Mouse (Mus musculus): ENCODE measurements around the gene Mrps23.

The Mrps23 gene

DNA sequence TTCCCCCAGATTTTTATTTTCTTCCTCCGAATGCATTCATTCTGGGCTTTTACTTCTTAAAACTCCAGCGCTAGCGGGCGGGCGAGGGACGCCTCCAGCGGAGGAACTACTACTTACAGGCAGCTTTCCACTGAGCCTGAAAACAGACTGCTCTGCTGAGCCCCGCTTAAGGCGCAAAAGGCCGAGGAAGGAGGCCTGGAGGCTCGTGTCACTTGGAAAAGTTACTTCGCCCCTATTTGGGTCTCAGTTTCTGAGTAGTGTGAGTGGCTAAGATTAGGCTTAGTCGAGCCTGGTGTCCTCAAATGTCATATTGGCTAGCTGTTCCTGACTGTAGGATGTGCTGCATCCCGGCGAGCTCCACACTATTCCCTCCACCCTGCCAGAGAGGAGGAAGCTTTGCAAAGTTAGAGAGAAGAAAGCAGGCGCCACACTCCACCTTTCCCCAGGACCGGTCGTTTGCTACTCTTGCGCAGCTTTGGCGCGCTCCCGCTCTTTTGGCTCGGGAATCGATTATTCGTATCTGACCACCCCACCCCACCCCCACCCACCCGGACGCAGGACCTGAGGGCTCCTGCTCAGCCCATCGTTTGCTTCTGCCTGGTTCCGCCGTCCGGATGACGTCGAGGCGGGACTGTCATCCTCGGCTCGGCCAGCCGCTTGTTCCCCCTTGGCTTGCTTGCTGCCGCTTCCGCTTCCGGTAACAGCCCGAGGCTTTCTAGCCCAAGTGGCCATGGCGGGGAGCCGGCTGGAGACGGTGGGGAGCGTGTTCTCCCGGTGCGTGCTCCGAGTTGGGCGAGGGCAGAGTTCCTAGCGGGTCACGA is at the start of gene Mrps23:
Mrps23 (plus strand) TSS at position 677 of the 821 bp plus-strand sequence.
- peak; percentile 94 to 96 for DNase-seq

DNA sequence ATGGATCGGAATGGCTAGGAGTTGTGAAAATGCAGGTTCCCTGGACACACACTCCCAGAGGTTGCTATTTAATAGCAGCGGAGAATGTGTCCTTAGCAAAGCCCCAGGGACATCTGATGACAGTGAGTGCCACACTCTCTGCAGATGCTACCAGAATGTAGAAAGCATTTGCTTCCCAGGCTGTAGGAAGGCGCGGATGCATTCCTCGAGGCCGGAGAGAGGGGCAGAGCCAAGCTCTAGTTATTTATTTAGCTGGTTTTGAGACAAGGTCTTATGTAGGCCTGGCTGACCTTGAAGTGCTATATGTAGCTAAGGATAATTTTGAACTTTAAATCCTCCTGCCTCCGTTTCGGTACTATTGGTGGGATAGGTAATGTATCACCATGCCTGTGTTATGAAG is 49.7 kb upstream of the Mrps23 start:
- no peak for DNase-seq

DNA sequence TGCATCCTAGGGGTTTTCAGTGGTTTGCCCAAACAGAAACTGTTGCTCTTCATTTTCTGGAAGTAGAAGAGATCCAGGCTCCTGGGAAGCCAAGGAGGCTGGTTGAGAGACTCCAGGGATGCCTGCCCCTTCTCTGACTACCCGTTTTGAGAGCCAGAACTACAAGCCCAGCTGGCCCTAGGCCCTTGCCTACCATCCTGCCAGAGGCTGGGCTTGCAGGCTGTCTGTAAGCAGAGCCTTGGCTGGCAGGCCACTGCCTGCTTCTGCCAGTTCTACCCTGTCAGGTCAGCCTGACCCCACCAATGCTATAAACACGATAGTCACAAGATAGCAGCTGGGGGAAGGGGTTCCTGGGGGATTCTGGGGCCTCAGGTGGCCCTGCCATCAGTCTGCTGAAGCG is 48.7 kb upstream of the Mrps23 start:
- no peak for DNase-seq

DNA sequence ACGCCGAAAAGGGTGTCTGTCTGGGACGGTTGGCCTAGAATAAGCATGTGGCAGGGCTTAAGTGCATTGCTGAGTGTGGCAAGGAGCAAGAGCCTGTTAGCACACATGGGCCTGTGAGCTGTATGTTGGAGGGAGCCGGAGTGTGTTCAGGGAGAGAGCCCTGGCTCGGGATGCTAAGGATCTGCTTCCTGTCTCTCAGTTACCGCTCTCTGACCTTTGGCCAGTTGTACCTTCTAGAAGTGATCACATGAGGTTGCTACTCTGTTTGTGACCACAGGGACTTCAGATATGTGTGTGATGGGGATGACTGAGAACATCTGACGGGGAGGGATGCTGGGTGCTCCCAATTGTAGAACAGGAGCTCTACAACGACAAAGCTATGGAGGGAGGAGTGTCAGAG is 48.2 kb upstream of the Mrps23 start:
- DNase-seq: no peak

DNA sequence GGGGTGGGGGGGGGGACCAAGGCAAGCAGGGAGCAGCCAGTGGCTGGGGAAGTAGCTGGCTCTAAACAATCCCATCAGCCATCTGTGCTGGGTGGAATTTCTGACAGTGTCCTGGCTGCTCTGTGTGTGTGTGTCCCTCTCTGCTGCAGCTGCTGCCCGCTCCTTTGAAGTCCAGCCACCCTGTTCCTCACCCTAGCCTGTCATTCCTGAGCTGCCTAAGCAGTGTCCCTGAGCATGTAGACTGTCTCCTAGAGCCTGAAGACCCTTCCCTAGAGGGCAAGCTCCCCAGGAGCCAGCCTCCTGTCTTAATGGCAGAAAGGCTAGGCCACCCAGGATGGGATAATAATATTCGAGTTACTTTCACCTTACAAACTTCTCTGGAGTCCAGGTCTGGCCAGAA is 47.8 kb upstream of the Mrps23 start:
- DNase-seq: no peak

DNA sequence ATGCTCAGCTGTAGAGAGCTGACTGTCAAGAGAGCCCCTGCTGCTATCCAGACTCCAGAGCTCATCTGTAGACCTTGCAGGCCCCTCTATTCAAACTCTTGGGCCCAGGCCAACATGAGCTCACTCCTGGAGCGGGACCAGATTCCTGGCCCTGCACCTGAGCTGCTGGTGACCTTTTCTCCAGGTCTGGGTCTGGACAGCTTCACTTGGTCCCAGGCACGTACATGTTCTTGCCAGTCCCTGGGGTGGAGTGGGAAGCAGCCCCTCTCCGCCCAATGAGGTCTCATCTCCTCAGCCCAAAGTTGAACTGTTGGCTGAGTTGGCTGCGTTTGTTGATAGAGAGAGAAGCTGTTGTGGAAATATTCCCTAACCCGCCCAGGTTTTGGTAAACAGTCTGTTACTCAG is 45.3 kb upstream of the Mrps23 start:
- peak; percentile 60 to 70 for DNase-seq

DNA sequence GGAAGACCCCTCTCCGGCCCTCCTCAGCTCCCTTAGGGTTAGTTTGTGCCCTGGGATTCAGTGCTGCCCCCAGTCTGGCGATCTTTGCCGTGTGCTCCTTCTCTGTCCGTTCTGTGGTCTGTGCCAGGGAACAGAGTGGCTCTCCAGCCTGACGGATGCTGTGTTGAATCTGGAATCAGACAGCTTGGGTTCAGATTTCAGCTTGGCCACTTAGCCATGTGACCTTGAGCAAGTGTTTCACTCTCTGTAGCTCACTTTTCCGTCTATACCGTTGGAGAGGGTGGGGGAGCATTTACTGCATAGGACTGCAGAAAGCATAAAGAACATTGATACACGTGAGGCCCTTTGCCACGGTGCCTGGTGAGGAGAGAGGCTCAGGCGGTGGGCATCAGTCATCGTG is 44.8 kb upstream of the Mrps23 start:
- peak in 1 of 2 experiments; percentile 53 for DNase-seq

DNA sequence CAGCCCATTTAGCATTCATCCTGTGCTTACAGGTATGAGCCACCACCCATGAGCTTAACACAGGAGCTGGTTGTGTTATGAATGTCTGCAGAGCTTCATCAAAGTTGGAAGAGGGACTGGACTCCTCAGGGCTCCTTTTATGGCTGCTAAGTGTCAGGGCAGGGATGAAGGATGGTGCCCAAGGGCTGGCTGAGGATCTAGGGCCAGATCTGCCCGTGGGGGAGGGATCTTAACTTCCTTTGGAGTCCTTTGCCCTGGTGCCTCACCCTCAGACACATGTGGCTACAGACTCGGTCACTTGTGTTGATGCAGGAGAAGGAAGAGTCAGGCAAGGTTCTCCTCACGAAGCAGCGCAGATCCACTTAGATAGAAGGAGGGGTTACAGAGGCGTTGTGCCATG is 43.9 kb upstream of the Mrps23 start:
- DNase-seq: no peak

DNA sequence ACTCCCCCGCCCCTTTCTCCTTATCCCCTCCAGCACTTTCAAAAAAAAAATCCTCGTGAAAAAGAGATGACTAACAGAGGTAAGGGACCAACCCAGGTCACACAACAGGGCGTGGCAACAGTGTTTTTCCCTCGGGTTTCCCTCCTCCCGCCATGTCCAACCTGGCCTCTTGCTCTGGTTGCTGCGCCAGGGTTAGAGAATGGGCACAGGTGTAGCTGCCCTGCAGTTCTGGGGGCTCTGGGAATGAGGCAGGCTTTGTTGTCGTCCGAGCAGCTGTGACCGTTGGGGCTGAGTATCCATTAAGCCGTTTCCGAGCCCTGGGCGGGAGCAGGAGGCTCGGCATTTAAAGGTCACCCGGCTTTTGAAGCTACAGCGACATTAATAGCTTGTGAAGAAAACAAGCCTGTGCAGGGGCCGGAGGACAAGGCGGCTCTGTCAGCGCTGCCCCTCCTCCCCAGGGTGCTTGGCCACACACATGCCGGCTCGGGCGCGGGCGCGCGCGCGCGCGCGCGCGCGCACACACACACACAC is 43.1 kb upstream of the Mrps23 start:
- DNase-seq: peak; percentile 64 to 74

DNA sequence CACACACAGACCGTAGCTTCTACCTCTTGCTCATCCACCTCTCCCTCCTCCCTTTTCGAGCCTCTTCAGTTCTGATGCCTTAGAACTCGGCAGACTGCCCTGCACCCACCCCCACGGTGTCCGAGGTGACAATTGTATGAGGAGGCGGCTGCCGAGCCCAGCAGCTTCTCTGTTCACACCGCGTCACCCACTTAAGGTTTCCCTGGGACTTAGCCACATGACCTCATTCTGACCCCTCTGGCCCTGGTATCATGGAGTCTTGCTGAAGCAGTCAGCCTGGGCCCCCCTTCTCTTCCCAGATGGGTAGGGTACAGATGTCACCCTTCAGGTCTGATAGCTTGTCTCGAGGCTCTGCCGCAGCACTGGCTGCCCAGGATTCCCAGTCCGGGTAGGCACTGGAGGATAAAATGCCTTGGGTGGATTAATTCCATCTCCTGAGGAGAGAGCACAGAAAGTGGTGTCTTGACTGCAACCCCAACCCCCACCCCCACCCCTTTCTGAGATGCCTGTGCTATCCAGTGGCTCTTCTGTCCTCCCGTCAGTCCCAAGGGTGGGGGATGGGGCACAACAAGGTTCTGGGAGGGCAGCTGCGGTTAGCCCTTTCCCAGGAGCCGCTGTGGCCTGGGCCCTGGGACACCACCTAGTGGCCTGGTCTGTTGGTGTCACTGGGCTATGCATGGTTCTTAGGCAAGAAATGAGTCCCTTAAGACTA is 42.4 kb upstream of the Mrps23 start:
- DNase-seq: peak; percentile 91 to 95

DNA sequence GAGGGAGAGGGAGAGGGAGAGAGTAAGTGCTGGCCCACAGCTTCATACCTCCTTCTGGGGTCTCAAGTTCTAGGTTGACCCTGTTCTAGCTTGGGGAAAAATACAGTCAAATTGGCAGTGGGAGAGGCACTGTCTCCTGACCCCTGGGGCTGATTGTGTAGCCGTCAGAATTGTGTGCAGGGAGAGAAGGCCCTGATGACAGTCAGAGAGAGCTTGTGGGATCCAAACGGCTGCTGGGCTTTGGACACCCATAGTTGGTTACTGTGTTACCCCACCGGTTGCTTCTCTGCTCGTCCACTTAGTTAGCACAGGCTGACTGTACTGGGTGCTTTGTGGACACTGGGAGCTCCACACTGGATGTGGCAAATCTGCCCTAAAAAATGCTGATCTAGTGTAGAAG is 41.4 kb upstream of the Mrps23 start:
- DNase-seq: no peak

DNA sequence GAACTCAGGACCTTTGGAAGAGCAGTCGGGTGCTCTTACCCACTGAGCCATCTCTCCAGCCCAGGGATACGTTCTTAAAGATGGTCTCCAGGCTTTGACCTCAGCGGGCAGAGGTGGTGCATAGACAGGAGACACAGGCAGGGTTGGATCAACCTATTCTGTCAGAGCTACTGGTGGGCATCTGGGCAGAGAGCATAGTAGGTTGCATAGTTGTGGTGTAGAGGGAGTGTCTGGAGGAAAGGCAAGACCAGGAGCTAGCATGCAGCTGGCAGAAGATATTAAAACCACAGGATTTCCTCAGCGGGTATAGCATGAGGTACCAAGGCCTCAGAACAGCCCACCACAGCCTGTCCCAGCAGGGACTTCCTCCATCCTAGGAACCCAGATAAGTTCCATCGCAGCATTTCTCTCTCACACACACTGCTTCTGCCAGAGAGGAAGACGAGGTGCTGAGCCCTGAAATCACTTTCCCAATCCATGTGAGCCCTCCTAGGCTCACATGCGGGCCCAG is 39.9 kb upstream of the Mrps23 start:
- DNase-seq: no peak

DNA sequence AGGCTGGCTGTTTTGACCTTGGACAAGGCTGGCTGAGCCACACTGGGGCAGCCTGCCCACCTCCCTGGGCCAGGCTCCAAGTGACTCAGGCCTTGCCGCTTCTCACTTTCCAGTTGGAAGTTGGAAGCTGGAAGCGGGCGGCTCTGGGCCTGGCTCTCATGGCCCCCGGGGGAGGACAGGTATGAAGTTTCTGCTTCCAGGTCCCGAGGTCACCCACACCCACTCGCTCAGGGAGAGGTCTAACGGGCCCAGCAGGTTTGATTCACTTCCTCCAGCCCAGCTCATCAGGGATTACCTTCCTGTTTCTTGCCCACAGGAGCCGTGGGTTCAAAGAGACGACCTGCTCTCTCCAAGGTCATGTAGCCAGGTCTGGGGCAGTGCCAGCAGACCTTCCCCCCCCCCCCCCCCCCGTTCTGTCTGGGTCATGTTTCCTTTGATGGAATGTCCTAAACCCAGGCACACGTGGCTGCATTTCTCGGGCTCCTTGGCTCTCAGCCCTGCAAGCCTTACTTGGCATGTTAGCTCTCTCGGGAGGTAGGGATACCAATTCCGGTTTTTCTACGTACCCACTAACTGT is 39.3 kb upstream of the Mrps23 start:
- DNase-seq: peak; percentile 80 to 85

DNA sequence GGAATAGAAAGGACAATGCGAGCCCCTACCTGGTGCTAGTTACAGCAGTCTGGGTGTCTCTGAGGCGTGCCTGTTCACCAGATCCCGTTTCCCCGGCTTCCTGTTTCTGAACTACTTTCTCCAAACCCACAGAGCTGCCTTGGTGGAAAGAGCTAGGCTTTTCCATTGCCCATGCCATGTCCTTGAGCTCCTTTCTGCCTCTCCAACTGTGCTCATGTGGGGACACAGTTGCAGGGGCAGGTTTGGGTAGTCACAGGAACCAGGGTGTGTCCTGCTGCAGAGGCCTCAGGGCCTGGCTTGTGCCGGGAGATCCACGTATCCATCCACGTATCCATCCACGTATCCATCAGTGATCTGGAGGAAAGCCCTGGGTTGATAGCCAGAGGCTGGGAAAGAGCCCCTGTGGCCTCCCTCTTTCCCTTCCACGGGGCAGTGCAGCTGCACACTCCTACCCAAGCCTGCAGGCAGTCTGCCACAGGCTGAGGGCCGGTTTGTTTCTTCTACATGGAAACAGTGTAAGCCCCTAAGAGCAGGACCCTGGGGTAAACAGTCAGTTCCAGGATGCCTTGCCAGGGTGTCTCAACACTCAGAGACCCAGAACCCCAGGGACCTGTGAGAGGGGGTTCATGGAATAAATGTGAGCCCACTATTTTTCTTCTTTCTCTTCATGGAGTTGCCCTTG is 38.4 kb upstream of the Mrps23 start:
- no peak for DNase-seq

DNA sequence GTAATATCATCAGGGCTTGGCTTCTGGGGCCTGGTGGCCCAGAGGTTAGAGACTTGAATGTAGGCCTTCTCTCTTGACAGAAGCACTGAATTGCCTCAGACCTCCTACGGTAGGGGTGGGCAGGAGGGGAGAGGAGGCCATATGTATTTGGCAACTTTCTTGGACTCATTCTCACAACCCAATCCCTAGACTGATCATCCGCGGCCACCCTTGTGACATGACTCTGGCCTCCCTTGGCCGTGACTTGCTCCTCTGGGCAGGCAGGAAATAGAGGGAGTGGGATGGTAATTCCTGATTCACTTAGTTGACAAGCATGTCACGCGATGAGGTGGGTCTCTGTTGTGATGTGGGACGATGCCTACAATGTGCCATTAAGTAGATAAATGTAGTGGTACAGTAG is 37.7 kb upstream of the Mrps23 start:
- DNase-seq: no peak

DNA sequence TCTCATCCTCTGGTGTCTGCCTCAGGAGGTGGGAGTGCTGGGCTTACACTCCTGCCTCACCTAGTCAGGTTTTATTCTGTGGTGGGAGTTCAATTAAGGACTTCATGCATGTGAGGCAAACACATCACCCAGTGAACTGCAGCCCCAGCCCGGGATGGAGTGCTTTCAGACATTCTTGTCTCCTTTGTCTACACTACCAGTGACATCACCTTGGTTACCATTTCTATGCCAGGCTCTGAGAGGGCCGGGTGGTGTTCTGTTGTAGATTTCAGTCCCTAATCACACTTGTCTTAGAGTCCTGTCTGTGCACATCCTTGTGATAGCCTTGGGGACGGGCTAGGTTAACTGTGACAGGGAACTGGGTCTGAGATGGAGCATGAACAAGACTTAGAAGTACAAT is 35.6 kb upstream of the Mrps23 start:
- no peak for DNase-seq

DNA sequence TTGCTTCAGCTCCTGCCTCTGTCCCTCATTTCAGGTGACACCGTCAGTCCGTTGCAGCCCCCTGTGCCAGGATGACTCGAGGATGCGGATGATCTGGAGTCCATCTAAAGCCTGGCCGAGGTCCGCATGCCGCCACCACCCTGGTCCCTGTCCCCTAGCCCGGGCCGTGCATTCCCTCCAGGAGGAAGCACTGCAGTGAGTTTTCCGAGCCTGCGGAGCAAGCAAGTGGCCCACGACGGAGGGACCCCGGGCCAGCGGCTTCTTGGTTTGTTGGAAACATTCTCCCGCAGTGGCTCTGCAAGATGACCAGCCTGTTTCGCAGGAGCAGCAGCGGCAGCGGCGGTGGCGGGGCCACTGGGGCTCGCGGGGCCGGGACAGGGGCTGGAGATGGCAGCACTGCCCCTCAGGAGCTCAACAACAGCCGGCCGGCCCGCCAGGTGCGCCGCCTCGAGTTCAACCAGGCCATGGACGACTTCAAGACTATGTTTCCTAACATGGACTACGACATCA is 34.6 kb upstream of the Mrps23 start:
- no peak for DNase-seq

DNA sequence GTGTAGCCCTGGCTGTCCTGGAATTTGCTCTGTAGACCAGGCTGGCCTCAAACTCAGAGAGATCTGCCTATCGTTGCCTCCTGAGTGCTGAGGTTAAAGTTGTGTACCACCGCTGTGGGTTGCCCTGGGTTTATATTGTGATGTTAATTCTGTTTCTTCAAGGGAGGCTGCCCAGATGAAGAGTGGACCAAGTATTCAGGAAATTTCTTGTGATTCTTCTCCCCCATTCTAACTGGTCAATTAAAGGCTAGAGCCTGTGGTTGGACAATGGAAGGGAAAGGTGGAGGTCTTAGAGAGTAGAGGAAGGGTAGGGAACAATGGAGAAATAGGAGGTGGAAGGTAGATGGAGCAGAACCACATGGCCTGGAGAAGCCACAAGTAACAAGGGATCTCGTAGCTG is 33.6 kb upstream of the Mrps23 start:
- DNase-seq: no peak

DNA sequence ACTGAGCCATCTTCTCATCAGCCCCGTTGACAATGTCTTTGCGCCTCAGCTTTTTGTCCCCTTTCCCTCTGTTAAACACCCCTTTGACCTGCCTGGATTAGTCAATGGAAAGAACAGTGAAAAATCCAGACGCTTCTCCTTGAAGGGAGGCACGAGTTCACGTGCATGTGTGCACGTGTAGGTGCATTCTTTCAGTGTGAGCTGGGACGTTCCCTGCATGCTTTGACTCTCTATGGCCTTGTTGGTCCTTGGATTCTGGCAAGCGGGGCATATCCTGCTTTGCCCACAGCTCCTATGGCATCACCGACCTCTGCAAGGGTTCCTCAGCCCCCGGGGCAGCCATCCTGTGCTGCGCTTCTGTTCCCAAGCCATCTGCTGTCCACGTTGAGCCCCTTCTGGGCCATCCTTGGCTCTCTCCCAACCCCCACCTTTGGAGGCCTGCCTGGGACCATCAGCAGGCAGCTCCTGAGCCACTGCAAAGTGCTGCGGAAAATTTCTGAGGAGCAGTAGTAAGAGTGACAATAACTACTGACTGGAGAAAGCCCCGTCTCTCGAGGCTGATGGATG is 32.2 kb upstream of the Mrps23 start:
- no peak for DNase-seq

DNA sequence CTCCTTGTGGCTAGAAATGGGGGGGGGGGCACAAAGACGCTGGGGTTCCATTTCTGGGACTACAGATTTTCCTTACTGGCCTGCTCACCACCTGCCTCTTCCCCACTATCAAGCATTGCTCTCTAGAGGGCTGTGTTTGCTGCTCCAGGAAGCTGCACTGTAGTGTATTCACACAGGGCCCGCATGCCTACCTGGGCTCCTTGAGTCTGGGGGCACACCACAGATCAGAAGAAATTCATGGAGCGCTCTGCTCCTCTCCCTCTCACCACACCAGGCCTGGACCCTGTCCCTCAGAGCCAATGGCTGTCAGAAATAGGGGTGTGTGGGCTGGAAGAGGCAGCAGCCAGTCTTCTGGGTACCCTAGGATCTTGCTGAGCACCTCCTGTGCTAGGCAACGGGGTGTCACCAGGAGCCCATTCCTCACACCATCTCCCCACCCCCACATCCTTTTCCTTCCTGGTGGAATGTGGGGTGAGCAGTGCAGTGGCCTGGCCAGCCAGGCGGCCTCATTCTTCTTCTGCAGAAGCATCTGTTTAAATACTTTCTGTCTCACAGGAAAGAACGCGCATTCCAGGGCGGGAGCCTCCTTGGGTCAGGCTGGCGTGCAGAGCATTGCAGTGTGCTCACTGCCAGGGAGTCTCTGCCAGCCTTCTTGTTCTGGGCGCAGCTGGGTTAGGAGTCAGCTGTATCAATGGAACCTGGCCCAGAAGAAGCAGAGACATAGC is 31.4 kb upstream of the Mrps23 start:
- peak; percentile 71 to 79 for DNase-seq

DNA sequence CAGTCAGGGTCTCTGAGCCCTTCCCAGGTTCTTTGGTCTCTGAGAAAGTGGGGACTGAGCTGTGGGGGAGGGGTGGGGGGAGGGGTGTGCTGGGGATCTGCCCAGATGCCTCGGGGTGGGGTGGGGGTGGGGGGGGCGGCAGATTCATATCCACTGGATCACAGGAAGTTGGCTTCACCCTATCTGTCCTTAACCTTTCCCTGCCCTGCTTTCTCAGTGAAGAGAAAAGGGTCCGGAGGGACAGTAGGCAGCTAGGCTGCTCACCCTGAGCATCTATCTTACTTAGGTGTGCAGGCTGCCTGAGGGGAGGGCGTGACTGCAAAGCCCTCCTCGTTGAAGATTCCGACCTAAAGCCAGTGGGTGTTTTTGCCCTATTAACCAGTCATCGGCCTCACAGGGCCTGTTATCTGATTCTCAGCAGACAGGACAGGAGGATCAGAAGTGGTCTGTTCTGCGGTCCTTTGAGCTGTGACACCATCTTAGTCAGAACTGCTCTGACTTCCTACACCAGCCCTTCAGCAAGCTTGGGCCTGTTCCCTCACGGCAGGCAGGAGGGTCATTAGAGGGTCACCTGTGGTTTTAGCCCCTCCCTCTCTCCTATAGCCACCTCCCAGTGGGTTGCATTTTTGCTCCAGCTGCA is 30.7 kb upstream of the Mrps23 start:
- DNase-seq: no peak

Data from lung, adult 18-20 months (tissue).